Mouse (Mus musculus): ENCODE measurements around the gene Dcaf10. TPM values are rescaled to one million over a fixed set of nuclear protein-coding genes. Genes with fewer than 3 reads are reported as not detected.

Dcaf10 gene
- polyA plus RNA-seq (2012; rRNA removed), result 24.2 and 26.7 TPM in 2 replicates

DNA sequence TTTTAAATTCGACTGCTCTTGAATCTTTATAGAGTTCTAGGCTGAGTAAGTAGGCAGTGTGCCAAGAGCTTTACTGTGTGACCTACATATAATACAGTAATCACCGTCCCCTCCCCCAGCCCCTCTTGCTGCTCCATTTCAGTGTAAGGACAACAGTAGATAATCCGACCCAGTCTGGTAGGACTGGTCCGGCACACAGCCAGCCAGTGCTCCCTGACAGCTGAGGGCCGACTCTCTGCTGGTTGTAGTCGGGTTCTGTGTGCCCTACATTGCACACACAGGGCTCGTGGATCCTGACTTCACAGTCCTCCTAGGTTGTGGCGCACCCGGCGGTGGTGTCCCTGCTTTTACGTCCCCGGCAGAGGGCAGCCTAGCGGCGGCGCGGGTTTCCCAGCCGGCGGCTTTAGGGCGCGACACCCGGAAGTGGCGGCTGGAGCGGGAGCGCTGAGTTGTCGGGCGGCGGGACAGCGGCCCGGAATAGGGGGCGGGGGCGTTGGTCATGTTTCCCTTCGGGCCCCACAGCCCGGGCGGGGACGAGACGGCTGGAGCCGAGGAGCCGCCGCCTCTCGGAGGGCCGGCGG lies at the start of gene Dcaf10:
Gene Dcaf10, plus strand, starts transcription at position 433 of the 581 bp plus-strand sequence.

DNA sequence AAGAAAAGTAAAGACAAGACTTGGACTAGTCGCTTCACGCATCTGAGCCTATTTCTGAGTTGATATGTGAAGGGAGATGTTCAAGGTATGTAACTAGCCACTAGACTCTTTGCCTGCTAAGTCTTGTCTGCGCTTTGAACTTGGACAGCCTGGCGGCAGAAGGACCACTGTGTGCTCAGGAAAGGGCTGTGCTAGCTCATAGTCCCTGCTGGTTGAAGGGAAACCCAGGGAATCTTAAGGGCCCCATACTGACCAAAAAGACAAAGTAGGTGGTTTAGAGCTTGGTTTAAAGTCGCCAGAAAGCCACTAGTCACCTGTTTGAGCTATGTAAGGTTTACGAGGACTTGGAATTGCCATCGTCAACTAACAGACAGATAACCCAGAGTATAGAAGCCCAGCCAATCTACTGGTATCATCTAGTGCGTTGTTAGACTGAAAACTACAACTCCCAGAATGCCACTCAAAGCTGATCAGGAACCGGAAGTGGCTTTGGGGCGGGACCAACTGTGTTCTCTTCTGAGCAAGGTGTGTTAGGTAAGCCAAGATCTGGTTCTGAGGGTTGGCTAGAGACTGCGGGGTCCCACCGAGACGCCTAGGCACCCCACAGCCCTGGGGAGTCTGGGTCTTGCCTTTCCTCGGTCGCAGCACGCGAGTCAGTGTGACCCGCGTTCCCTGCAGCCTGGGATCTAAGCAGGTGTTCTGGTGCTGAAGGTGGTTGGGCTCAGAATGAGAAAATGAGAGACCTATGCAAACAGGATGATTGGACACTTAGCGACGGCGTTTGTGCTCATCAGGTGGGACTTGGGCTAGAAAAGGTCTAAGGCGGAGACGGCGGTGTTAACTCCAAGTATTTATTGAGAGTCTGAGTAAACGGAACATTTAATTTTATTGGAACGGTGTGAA lies 45.0 kb upstream of the Dcaf10 start, which contains the start of gene Trmt10b:
Gene Trmt10b, plus strand, starts transcription at position 466 of the 903 bp plus-strand sequence.

DNA sequence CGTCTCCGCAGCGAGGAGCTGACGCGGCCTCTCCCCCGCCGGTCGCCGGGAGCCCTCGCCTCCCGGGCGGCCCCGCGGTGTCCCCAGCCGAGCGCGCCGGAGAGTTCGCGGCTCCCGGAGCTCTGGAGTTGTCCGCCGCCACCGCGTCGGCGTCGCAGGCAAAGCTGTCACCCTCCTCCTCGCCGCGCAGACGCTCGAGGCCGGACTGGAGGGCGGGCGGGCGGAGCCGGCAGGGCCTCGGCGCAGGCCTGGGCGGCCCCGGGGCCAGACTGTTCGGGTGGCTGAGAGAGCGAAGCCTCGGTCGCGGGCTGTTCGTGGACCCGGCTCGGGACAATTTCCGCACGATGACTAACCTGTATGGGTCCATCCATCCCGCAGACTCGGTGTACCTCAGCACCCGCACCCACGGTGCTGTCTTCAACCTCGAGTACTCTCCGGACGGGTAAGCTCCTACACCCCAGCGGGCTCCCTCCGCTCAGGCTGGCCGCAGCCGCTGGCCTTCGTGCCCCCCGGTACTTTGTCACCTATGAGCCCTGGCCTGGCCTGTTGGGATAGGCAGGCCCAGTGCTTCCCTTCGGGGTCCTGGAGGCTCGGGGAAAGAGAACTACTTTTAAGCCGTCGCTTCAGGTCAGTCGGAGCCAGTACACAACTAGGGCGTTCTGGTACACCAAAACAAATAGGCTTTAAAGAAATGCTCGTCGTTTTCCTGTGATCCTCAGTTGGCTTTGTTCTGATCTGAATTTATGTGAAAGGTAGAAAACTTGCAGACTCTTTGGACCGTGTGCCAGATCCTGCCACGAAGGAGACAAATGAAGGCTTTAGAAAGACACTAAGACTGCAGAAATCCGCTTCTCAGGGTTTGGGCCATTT lies 620 bp downstream of the Dcaf10 start, which contains the start of gene Exosc3:
Gene Exosc3, minus strand, starts transcription at position 447 of the 870 bp plus-strand sequence.

DNA sequence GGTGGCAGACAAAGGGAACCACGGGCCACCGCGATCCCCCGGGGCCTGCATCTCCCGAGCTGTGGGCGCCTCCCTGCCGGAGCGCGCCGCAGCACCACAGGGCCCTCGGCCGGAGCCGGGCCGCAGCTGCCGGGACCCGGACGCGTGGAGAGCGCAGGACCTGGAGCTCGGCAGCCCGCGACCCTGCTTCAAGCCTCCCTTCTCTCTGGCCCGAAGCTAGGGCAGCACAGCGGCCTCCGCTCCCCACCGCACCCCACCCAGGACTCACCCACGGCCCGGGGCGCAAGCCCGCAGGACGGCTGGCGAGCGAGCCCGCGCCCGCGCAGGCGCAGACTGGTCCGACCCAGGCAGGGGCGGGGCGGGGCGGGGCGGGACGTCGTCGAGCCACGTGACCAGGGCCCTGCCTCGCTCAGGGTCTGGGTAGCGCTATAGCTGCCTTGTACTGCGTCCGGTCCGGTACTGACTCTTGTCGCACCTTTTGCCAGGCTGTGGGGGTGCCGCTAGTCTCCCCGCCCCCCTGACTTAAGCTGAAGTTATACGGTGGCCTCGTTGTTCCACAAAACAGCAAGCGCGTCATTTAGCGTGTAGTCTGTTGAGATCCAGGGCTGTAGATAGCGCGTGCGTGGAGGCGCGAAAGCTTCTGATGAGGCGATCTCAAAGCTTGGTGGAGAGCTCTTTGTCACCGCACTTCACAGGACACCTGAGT lies 66.7 kb downstream of the Dcaf10 start, which contains the start of gene Slc25a51:
Gene Slc25a51, minus strand, starts transcription at position 340 of the 706 bp plus-strand sequence.

Other genes starting within 250 kb of the Dcaf10 start
- 74.2 and 81.0 TPM in 2 replicates for gene Tomm5, start 234.0 kb upstream of the Dcaf10 start, polyA plus RNA-seq (2012; rRNA removed)
- 0.24 and 0.40 TPM in 2 replicates for gene Frmpd1, start 157.2 kb upstream of the Dcaf10 start, polyA plus RNA-seq (2012; rRNA removed)
- 1.3 and 1.7 TPM in 2 replicates for gene Trmt10b, start 45.0 kb upstream of the Dcaf10 start, polyA plus RNA-seq (2012; rRNA removed)
- gene Exosc3, start 631 bp downstream of the Dcaf10 start, polyA plus RNA-seq (2012; rRNA removed), result 27.6 and 28.0 TPM in 2 replicates
- 55.0 and 59.0 TPM in 2 replicates for gene Slc25a51, start 66.7 kb downstream of the Dcaf10 start, polyA plus RNA-seq (2012; rRNA removed)
- 42.0 and 42.2 TPM in 2 replicates for gene Shb, start 190.4 kb downstream of the Dcaf10 start, polyA plus RNA-seq (2012; rRNA removed)